Mouse (Mus musculus): ENCODE measurements at regions not wholly inside any gene's neighbourhood (a gene's known extent, or its start where the extent isn't known, plus 50 kb on each side); places are given as distances from the start of the nearest gene placed in this dataset.

DNA sequence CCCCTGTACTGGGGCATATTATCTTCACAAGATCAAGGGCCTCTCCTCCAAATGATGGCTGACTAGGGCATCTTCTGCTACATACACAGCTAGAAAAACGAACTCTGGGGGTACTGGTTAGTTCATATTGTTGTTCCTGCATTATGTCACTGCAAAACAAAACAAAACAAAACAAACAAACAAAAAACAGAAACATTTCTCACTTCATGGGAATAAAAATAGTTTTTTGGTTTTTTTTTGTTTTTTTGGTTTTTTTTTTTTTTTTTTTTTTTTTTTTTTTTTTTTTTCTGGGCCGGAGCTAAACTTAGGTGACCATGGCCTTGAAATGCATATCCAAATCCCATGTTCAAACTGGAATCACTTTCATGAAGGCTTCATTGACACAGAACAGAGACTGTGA lies 1184.4 kb downstream of the Efna5 start:
- DNase-seq (ENCODE audit: low read depth, low spot score) = no peak

DNA sequence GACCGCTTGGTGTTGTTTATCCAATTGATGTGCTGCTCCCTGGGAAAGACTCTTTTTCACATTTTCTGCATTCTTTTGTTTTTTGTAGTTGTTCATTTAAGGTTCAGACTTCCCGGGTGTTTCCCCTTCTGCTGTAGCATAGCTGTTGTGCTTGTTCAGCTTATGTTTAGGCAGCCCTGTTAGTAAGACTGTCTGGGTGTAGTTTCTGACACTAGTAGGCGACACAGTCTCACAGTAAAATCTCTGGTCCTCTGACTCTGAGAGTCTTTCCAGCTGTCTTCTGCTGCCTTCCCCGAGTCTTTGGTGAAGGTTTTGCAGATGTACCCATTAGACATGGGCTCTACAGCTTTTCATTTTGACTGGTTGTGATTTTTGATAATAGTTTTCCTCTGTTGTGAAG lies 1194.8 kb downstream of the Efna5 start:
- DNase-seq (ENCODE audit: low read depth, low spot score) = no peak

DNA sequence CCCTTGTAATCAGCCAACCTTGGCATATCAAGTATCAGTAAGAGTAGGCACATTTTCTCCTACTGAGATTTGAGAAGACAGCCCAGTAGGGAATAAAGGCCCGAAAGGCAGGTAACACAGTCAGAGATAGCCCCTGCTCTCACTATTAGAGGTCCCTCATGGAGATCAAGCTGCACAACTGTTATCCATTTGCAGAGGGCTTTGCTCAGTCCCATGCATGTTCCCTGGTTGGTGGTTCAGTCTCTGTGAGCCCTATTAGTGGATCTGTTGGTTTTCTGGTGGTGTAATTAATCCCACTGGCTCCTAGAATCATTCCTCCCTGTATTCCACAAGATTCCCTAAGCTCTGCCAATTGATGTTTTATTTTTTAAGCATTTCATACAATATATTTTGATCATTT lies 1196.6 kb downstream of the Efna5 start:
- no peak for DNase-seq (ENCODE audit: low read depth, low spot score)

DNA sequence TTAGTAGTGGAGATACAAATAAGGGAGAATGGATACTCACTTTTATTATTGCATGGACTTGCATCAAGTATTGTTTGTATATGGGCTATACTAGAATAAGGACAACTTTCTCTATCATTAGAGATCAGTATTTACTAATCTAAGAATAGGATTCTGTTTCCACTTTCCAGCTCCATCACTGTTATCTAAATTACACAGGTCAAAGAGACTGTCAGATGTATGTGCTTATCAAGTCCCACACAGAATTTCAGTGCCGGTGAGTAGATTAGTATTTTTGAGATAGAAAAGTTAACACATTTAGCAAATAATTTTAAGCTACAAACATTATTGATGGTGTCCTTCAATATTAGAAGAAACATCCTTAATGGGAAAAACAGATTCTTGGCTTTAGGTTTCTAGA lies 1210.5 kb downstream of the Efna5 start:
- no peak for DNase-seq (ENCODE audit: low read depth, low spot score)

DNA sequence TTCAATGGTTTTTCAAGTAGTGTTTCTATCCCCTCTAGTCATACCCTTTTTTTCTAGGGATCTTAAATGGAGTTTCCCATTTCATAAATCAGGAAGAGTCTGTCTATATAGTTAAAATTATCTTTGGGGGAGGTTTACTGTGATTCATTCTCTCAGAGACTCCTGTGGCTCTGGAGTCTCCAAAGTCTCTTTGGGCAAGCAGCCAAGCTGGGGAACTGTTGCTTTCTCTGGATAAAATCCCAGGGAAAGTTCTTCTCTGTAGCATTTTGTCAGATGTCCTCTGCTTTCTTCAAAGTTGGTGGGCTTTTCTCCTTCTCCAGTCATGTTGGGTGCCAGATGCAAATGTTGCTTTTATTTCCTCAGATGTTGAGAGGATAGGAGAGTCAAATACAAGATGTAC lies 1213.7 kb downstream of the Efna5 start:
- no peak for DNase-seq (ENCODE audit: low read depth, low spot score)

DNA sequence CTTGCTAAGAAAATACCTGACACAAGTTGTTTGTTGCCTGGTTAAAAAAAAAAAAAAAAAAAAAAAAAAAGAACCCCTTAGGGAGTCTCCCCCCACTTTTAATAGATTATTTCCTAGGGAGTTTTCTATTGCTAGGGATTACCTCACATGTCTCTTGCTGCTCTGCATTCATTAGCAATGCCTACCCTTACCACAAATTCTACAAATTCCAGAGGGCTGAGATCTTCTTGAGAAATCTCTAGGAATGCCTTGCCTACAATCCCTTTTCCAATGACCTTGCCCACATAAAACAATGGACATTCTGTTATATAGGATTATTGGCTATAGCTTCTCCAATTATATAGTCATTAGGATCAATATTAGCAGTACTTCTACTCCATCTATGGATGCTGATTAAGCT lies 1216.2 kb downstream of the Efna5 start:
- DNase-seq (ENCODE audit: low read depth, low spot score) = no peak

DNA sequence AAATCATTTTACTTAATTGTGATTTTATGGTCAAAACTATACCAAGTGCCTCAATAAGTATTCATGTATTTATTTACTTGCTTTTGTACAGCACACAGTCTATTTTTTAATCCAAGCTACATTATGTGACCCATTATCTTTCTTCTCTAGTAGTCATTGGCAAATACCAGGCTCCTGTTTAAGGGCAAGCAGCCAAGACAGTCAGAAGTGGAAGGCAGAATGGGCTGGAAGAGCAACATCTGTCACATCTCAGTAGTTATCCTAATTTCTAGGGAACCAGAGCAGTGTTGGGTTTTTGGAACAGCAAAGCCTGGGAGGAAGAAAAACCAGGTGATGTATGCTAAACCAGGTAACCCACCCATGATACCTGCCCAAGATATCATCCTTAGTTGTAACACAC lies 1233.5 kb downstream of the Efna5 start:
- no peak for DNase-seq (ENCODE audit: low read depth, low spot score)

DNA sequence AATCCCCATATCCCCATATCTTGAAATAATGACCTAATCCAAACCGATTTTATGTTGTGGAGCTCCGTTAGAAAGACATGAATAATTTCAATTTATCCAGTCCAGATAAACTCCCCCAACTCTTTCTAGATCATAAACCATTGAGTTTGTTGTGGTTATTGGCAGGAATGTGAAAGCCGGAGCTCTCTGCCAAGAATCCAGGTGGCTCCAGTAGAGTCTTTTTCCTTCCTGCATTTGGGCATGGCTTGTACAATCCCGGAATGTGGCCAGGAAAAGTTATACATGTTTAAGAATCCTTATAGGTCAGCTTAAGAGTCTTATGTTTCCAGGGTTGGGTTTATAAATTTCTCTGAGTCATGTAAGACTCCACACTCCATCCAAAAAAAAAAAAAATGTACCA lies 1272.8 kb downstream of the Efna5 start:
- DNase-seq (ENCODE audit: low read depth, low spot score) = no peak

DNA sequence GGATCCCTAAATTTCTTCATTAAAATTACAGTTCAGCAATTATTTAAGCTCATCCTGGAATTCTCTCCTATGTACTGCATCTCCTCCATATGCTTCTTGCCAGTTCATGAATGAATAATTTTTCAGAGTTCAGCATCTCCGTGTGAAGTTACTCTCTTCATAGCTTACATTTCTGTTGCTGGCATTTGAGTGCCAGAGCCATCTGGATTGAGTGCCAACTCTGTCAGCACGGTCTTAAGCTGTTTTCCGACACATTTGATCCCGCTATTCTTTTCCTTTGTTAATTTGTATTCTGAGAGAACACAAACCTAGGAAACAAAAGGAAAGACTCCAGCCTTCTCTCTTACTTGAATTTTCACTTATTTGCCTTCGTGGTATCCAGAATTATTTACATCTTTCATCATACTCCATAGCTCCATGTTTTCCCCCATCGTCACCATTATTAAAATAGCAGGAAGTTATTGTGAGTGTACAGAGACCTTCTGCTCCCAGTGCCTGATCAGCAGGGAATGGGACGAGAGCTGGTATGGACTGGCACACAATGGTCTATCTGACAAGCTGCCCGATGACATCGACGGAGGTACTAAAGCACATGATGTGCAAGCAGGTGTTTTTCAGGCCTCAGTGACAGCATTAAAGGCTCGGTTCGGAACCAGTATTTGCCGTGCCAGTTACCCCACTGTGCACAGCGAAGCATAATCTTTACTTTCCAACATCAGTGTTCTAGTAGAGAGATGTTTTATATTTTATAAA lies 1274.2 kb downstream of the Efna5 start:
- DNase-seq (ENCODE audit: low read depth, low spot score) = peak; percentile 26

DNA sequence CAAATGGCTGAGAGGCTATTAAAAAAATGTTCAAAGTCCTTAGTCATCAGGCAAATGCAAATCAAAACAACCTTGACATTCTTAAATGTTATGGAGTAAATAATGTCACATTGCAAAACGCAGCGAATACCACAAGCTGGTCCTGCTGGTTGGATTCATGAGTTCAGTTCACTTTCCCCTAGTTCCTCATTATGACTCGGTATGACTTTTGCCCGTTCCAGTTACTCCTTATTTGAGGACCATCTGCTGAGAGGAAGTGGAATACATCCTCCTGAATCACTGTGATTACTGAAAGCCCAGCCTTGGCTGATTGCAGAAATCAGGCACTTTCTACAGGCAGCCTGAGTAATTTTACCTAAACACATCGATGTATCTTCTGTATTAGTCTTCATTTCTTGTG lies 1276.9 kb downstream of the Efna5 start:
- DNase-seq (ENCODE audit: low read depth, low spot score) = no peak

DNA sequence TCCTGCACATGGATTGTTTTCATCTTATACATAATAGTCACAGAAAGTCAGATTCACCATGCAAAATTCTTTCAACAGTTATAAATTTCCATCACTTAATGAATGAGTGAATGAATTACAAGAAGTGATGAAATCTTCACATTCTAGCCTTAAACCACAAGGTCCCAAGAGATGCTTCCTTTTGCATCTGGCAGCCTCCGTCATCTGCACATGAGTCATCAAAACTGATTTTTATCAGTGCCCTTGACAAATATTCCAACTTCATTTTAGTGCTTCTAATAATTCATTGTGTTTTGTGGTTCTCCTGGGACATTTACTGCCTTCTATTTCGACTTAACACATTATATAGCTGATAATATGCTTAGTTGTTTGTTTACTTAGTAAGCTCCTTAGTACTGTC lies 1291.9 kb downstream of the Efna5 start:
- DNase-seq (ENCODE audit: low read depth, low spot score) = no peak

DNA sequence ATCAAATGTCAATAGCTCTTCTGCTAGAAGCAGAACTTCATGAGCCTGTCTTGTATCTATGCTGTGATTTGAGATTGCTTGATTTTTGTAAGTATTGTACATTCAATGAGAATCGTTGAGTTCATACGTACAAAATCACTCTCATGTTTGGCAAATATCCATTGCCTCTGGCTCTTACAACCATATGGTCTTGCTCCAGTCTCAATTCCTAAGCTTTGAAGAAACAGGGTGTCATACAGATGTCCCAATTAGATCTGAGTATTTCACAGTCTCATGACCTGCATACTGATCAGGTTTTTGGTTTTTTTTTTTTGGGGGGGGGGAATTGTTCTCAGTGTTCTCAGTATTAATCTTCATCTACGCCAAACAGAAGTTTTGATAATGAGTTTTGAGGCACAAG lies 1302.2 kb downstream of the Efna5 start:
- DNase-seq (ENCODE audit: low read depth, low spot score) = no peak

DNA sequence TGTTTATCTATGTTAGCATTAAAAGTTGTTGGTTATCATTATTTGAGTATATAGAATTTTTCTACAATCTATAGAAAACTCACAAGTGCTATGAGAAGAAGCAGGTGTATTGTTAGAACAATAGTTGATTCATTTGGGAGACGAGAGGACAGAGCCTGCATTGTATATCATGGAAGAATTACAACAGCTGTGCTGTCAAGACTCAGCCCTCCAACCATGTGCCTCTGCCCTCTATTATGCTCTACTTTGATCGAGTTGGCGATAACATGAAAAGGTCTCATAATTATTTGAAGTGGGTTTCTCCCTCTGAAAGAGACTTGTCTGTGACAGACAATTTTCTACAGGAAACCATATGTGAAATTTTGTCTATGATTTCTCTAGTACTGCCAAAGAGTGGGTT lies 1310.2 kb downstream of the Efna5 start:
- no peak for DNase-seq (ENCODE audit: low read depth, low spot score)
